Mouse (Mus musculus) ES-E14 (cell line): ENCODE data around the gene Cfap77. TPM values are rescaled to one million over a fixed set of nuclear protein-coding genes. Genes with fewer than 3 reads are reported as not detected.

Experiments
- DNase-seq: peaks from one replicate; pipeline ENCODE4 v3.0.0-alpha.2; 2013; ENCODE audit warnings: low read depth, low spot score
- H3K27ac ChIP-seq: 2 replicates; pipeline ENCODE4 v1.5.1; 2012; ENCODE audit warnings: low read depth, mild to moderate bottlenecking, low read length, moderate library complexity, mixed read lengths; ENCODE audit not compliant: poor library complexity, insufficient read depth, severe bottlenecking
- H3K36me3 ChIP-seq: 2 replicates; pipeline ENCODE4 v1.6.1; 2012; ENCODE audit warnings: mild to moderate bottlenecking, low read length, moderate library complexity, mixed read lengths; ENCODE audit not compliant: control insufficient read depth, poor library complexity, insufficient read depth, severe bottlenecking
- H3K4me1 ChIP-seq, 2 experiments: fragments of 150-350 bp in 1 of 2; sonication (generic) in 1 of 2; 2 replicates each; pipeline ENCODE4 v1.6.1; 2012; ENCODE audit warnings: low read length in 2 of 2, mild to moderate bottlenecking in 1 of 2, mixed read lengths in 1 of 2; ENCODE audit not compliant: control insufficient read depth in 2 of 2, insufficient read depth in 2 of 2, poor library complexity in 1 of 2
- H3K4me3 ChIP-seq, 2 experiments: fragments of 150-350 bp in 1 of 2; sonication (generic) in 1 of 2; 2 replicates each; pipeline ENCODE4 v1.5.1; 2012; ENCODE audit warnings: low read length in 2 of 2, low read depth in 1 of 2, mild to moderate bottlenecking in 1 of 2, mixed read lengths in 1 of 2; ENCODE audit not compliant: insufficient read depth in 1 of 2, poor library complexity in 1 of 2, severe bottlenecking in 1 of 2
- H3K9ac ChIP-seq: 2 replicates; pipeline ENCODE4 v1.6.1; 2012; ENCODE audit warnings: low read depth, mild to moderate bottlenecking, low read length, mixed read lengths; ENCODE audit not compliant: poor library complexity, insufficient read depth, severe bottlenecking
- H3K9me3 ChIP-seq: fragments of 150-350 bp; sonication (generic); 2 replicates; pipeline ENCODE4 v1.6.1; 2012; ENCODE audit warnings: low read depth, mild to moderate bottlenecking, low read length; ENCODE audit not compliant: control insufficient read depth, insufficient read depth
- CHD2 ChIP-seq: IDR thresholded peaks from 2 replicates; pipeline ENCODE4 v1.6.1; 2014; ENCODE audit warnings: mild to moderate bottlenecking, low read depth, low read length, inconsistent platforms
- HCFC1 ChIP-seq: IDR thresholded peaks from 2 replicates; pipeline ENCODE4 v1.6.1; 2012; ENCODE audit warnings: low read length, inconsistent platforms, borderline replicate concordance; ENCODE audit not compliant: insufficient read depth
- MAFK ChIP-seq: IDR thresholded peaks from 2 replicates; pipeline ENCODE4 v1.6.1; 2014; ENCODE audit warnings: mild to moderate bottlenecking, low read depth, low read length, inconsistent platforms; ENCODE audit not compliant: insufficient read depth
- ZC3H11A ChIP-seq: IDR thresholded peaks from 2 replicates; pipeline ENCODE4 v1.6.1; 2012; ENCODE audit warnings: low read depth, mild to moderate bottlenecking, inconsistent platforms, low read length, borderline replicate concordance
- ZNF384 ChIP-seq: IDR thresholded peaks from 2 replicates; pipeline ENCODE4 v1.6.1; 2012; ENCODE audit warnings: low read depth, low read length, inconsistent platforms
- in situ Hi-C, 2 experiments: fragments of 600-800 bp; cut with MboI; formaldehyde crosslinking; loops; one replicate each; pipeline ENCODE4 v1.15.1; 2025; ENCODE audit warnings: low sequenced_read_pairs in 2 of 2, inconsistent platforms in 1 of 2; ENCODE audit not compliant: unreplicated experiment in 2 of 2
- total RNA-seq: library from RNA; depleted of rRNA; stranded (reverse); fragments of 300-350 nt; gene quantifications from 2 replicates; pipeline ENCODE4 v1.2.3, GENCODE M21; 2012

The Cfap77 gene
- total RNA-seq, 1 experiment: 1.0 TPM

DNA sequence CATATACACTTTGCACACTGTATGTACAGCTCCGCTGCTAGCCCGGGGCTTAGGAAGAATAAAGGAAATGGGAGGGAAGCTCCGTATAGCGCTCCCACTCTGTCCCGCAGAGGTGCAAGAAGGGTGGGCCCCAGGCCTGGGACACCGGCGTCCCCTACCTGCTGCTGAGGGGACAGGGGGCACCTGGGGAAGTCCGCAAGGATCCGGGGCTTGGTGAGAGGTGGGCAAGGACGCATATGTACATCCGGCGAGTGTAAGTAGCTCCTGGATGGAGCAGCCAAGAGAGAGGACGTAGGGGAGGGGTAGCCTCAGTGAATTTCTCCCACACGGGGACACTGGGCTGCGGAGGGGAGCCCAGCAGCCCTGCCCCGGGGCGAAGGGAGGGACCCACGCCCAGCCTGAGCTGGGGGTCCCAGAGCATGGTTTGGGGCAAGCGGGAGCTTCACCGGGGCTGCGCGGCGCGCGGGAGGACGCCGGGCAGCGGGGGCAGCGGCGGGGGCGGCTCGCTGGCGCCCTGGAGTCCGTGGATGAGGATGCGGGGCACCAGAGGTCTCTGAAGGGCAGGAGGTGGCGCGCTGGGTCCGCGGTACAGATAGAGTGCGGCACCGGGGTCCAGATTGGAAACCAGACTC is 145.6 kb downstream of the Cfap77 start:
- TF ChIP-seq ZC3H11A: no peak
- TF ChIP-seq ZNF384: no peak
- no peak for TF ChIP-seq CHD2
- no peak for TF ChIP-seq HCFC1
- no peak for TF ChIP-seq MAFK
- H3K4me1 ChIP-seq: peaks cover 0 to 4% of the 10 kb centered on the region in 2 experiments; a peak in 2 of 4 replicates
- no peak for DNase-seq
- peaks cover 4% of the 10 kb centered on the region; the same call in 1 of the 2 replicates for H3K36me3 ChIP-seq
- H3K27ac ChIP-seq: no peak overlapping the region
- in situ Hi-C loops: loop anchor here in 1 of 2 experiments (25.0 kb wide), 1 partner anchor 328 kb away; no protein-coding TSS in a partner anchor
- H3K9me3 ChIP-seq: no peaks in the 10 kb centered on the region
- 0 out of 2 replicates have a peak overlapping the region, but pooled peaks have one; percentile 2 for H3K9ac ChIP-seq
- peak overlapping the region; percentile 48 to 49; a peak in 3 of 4 replicates for H3K4me3 ChIP-seq

DNA sequence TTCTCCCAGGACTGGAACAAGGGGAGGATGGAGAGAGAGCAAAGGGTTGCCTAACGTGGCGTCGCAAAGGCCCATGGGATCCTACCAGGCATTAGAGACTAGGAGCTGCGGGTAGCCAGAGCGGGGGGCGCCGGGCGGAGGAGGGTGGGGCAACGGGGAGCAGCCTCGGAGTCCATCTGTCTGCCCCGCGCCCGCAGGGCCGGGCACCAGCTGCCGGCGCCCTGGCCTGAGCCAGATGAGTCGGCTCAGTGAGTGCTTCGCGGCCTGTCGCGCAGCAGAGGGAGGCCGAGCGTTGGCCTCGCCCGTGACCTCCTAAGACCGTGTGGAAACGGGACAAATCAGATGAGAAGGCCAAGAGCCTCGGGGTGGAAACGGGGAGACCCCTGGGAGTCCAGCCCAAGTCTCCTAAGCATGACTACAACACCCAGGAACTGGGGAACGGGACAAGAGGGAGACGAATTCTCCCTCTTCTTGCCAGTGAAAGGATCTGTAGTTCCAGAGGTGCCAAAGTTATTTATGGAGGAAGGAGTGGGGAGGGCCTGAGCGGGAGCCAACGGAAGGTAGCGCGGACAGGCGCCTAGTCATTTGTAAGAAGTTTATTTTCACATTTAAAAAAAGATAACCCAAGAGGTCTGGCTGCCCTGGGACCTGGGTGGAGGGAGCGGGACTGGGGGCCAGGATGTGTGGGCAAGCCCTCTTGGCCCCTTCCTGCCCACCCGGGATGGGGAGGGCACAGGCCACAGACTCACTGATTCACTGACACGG is 146.3 kb downstream of the Cfap77 start:
- no peaks in the 10 kb centered on the region for H3K9me3 ChIP-seq
- H3K27ac ChIP-seq: no peak overlapping the region
- DNase-seq: no peak
- peaks cover 0 to 4% of the 10 kb centered on the region in 2 experiments; a peak in 2 of 4 replicates for H3K4me1 ChIP-seq
- in situ Hi-C loops: loop anchor here in 1 of 2 experiments (25.0 kb wide), 1 partner anchor 329 kb away; no protein-coding TSS in a partner anchor
- TF ChIP-seq MAFK (no peak), ZNF384 (no peak), HCFC1 (no peak), CHD2 (no peak), ZC3H11A (no peak)
- peaks cover 4% of the 10 kb centered on the region; the same call in 1 of the 2 replicates for H3K36me3 ChIP-seq
- H3K9ac ChIP-seq: no peak overlapping the region
- peak overlapping the region; percentile 48 to 49 for H3K4me3 ChIP-seq

DNA sequence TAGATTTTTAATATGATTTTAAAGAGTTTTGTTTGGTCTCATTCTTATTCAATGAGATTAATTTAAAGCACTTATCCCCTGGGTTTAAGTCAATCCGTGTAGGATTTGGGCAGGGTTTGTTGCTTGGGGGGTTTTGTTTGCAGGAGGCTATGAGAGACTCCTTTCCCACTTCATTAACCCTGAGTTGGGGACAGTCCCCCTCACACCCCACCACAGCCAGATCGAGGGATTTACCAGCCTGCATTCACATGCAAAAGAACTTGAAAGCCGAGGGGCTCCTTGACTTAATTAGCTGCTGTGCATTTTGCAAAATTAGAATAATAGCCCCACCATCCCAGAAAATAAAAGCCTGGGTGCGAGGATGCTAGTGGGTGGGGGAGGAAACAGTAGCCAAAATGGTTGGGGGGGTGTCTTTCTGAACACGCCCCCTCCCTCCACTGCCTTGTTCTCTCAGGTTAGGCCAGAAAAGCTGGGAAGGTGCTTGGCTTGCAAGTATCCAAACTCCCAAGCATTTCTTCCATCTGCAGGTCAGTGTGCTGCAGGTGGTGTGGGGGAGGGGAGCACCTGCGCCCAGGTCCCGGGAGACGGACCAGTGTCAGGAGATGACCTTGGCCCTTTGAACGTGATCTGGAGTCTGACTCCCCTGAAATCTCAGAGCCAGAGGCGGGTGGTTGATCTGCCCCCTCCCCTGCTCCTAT is 147.0 kb downstream of the Cfap77 start:
- H3K36me3 ChIP-seq: peaks cover 4% of the 10 kb centered on the region; the same call in 1 of the 2 replicates
- peaks cover 0 to 4% of the 10 kb centered on the region in 2 experiments; a peak in 2 of 4 replicates for H3K4me1 ChIP-seq
- H3K9me3 ChIP-seq: no peaks in the 10 kb centered on the region
- no peak for DNase-seq
- peak overlapping the region; percentile 30 to 49 for H3K4me3 ChIP-seq
- H3K9ac ChIP-seq: no peak overlapping the region
- no peak overlapping the region for H3K27ac ChIP-seq
- in situ Hi-C loops: loop anchor here in 1 of 2 experiments (25.0 kb wide), 1 partner anchor 329 kb away; no protein-coding TSS in a partner anchor
- TF ChIP-seq ZNF384 (no peak), ZC3H11A (no peak), MAFK (no peak), HCFC1 (no peak), CHD2 (no peak)

DNA sequence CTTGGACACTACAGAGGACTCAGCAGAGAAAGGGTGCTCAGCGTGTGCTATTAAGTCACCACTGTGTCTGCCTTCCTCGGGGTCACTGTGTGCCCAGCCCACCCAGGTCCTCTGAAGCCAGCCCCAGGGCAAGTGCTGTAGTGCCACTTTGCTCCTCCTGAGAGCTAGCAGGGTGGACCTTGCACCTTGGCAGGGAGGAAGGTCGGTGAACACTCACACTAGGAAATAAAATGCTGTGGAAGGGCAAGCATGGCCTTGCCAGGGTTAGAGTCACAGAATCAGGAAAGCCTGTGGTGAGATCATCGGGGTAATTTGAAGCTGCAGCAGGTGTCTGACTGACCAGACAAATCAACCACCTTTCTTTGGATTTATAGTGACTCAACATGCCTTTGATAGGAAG is 149.3 kb downstream of the Cfap77 start:
- Histone ChIP-seq H3K4me3 (no peak overlapping the region), H3K9ac (no peak overlapping the region), H3K9me3 (no peaks in the 10 kb centered on the region), H3K36me3 (peaks cover 7% of the 10 kb centered on the region; the same call in 1 of the 2 replicates), H3K4me1 (peaks cover 0 to 4% of the 10 kb centered on the region in 2 experiments; a peak in 2 of 4 replicates), H3K27ac (no peak overlapping the region)
- TF ChIP-seq MAFK (no peak), ZNF384 (no peak), HCFC1 (no peak), CHD2 (no peak), ZC3H11A (no peak)
- in situ Hi-C loops: loop anchor here in 1 of 2 experiments (25.0 kb wide), 1 partner anchor 332 kb away; no protein-coding TSS in a partner anchor
- no peak for DNase-seq
